Mouse (Mus musculus) kidney, postnatal 4 days (tissue): ENCODE data around the gene Gm3512.
"Not testable (repeated sequence)": the region's sequence is repeated elsewhere in the genome, so short reads cannot be mapped to it uniquely, and the experiment has no call there.

Experiments
- DNase-seq, 2 experiments: peaks; one replicate each; pipeline ENCODE4 v3.0.0; 2021; ENCODE audit warnings: mixed read lengths in 2 of 2

Gm3512 gene

GRCm38 (mm10) chr14:7174483-7174971, at the start of gene Gm3512:
Gene Gm3512 (minus strand): TSS chr14:7174533.
- peak; percentile 2 to 15 for DNase-seq

GRCm38 (mm10) chr14:7200070-7200469, 25.7 kb upstream of the Gm3512 start:
- peak; percentile 1 for DNase-seq

GRCm38 (mm10) chr14:7194440-7194839, 20.1 kb upstream of the Gm3512 start, which contains the start of gene Gm16434:
Gene Gm16434 (minus strand): TSS chr14:7194540.
- DNase-seq, result not testable (repeated sequence)

GRCm38 (mm10) chr14:7125312-7125711, 49.0 kb downstream of the Gm3512 start, which contains the start of gene Gm6676:
Gene Gm6676 (minus strand): TSS chr14:7125412.
- not testable (repeated sequence) for DNase-seq

- peak; percentile 14 to 32 for DNase-seq
Measured at GRCm38 (mm10) chr14:7105124-7105802, 69.1 kb downstream of the Gm3512 start.
